Mouse (Mus musculus) small intestine, adult 2 months (tissue): ENCODE data around the gene Tmem107.

Source experiments
- CTCF ChIP-seq: fragments of 200-500 bp; IDR thresholded peaks from 2 replicates; pipeline ENCODE4 v1.5.1; 2012; ENCODE audit warnings: low read depth, mild to moderate bottlenecking, control low read depth, inconsistent platforms, low read length, moderate library complexity, mixed read lengths; ENCODE audit not compliant: insufficient replicate concordance, insufficient read length; ENCODE audit errors: extremely low read depth
- POLR2A ChIP-seq: fragments of 200-500 bp; IDR thresholded peaks from 2 replicates; pipeline ENCODE4 v1.6.1; 2012; ENCODE audit warnings: low read depth, mild to moderate bottlenecking, control low read depth, inconsistent platforms, low read length, moderate library complexity

GRCm38 (mm10) chr11:69087082-69087481 is 16.5 kb downstream of the Tmem107 start:
- TF ChIP-seq CTCF (no peak), POLR2A (no peak)
